Mouse (Mus musculus): Measurements from ENCODE around the gene Acot8.

GRCm38 (mm10) chr2:164779481-164780086 is 25.1 kb downstream of the Acot8 start, which contains the start of gene Tnnc2:
- TF ChIP-seq GATA1 (IDR thresholded peaks at IDR 0.05; ENCODE audit: borderline replicate concordance, low read length) (no peak), FLI1 (IDR thresholded peaks at IDR 0.05; ENCODE audit: low read length) (no peak)
